8 mouse cellular contexts compared by ENCODE assay signal in genomic region chr5:134638461-134639268, GRCm38 (mm10). TPM values are rescaled to one million over a fixed set of nuclear protein-coding genes. Genes with fewer than 3 reads are reported as not detected.
DNase-seq lines count a peak whose midpoint lies in the region; ATAC-seq lines count a peak whose summit lies in the region.

No protein-coding gene starts in this region.

- H3K9me3 ChIP-seq in neural tube, embryonic 11.5 days (ENCODE audit: control insufficient read depth, low read length): no peaks in the 10 kb centered on the region
- H3K9me3 ChIP-seq in hindbrain, embryonic 11.5 days (ENCODE audit: control insufficient read depth, low read length): no peaks in the 10 kb centered on the region
- no peaks in the 10 kb centered on the region for H3K9me3 ChIP-seq in midbrain, embryonic 10.5 days (replicated peaks)

- peaks cover 3% of the 10 kb centered on the region; the same call in 1 of the 2 replicates for H3K4me1 ChIP-seq in neural tube, embryonic 11.5 days (ENCODE audit: control insufficient read depth, insufficient read depth, low read length)
- no peaks in the 10 kb centered on the region for H3K4me1 ChIP-seq in hindbrain, embryonic 11.5 days (replicated peaks; ENCODE audit: control insufficient read depth, insufficient read depth, low read length)
- H3K4me1 ChIP-seq in midbrain, embryonic 10.5 days: peaks cover 17% of the 10 kb centered on the region

- H3K4me2 ChIP-seq in neural tube, embryonic 11.5 days (ENCODE audit: low read depth): peak overlapping the region; percentile 79
- H3K4me2 ChIP-seq in hindbrain, embryonic 11.5 days (replicated peaks; ENCODE audit: low read depth, low read length): peak overlapping the region; percentile 62

- peak overlapping the region; percentile 84 for H3K4me3 ChIP-seq in neural tube, embryonic 11.5 days (ENCODE audit: low read depth, low read length)
- peak overlapping the region; percentile 97 for H3K4me3 ChIP-seq in hindbrain, embryonic 11.5 days (ENCODE audit: low read depth, low read length)
- H3K4me3 ChIP-seq in midbrain, embryonic 10.5 days: peak overlapping the region; percentile 86

- H3K36me3 ChIP-seq in neural tube, embryonic 11.5 days (ENCODE audit: control insufficient read depth, insufficient read depth, low read length): peaks cover 4% of the 10 kb centered on the region; the same call in 1 of the 2 replicates
- peaks cover 3% of the 10 kb centered on the region; the same call in 1 of the 2 replicates for H3K36me3 ChIP-seq in hindbrain, embryonic 11.5 days (ENCODE audit: control insufficient read depth, insufficient read depth, low read length)
- peaks cover 39% of the 10 kb centered on the region for H3K36me3 ChIP-seq in midbrain, embryonic 10.5 days

- no peaks in the 10 kb centered on the region for H3K27me3 ChIP-seq in neural tube, embryonic 11.5 days (ENCODE audit: control insufficient read depth, insufficient read depth, low read length)
- H3K27me3 ChIP-seq in hindbrain, embryonic 11.5 days (ENCODE audit: control insufficient read depth, insufficient read depth, low read length): no peaks in the 10 kb centered on the region
- H3K27me3 ChIP-seq in midbrain, embryonic 10.5 days (ENCODE audit: low read depth, poor library complexity, severe bottlenecking): no peaks in the 10 kb centered on the region

- peak overlapping the region; percentile 91 for H3K9ac ChIP-seq in neural tube, embryonic 11.5 days (ENCODE audit: low read length)
- H3K9ac ChIP-seq in hindbrain, embryonic 11.5 days (ENCODE audit: low read depth, low read length): peak overlapping the region; percentile 98

- intact Hi-C loops in left cerebral cortex, postnatal 25 days (cut with DNase I): loop anchor here (1.0 kb wide), 1 partner anchor 50 kb away; the partner anchor contains the start of gene Limk1

- ATAC-seq in neural tube, embryonic 11.5 days (ENCODE audit: insufficient read depth, low FRiP score, low TSS enrichment): peak; percentile 72
- ATAC-seq in hindbrain, embryonic 11.5 days (ENCODE audit: low FRiP score): peak; percentile 79

- H3K27ac ChIP-seq in neural tube, embryonic 11.5 days (ENCODE audit: low read depth, low read length): peak overlapping the region; percentile 87
- H3K27ac ChIP-seq in hindbrain, embryonic 11.5 days (ENCODE audit: low read depth, low read length): peak overlapping the region; percentile 85
- peak overlapping the region; percentile 97 for H3K27ac ChIP-seq in midbrain, embryonic 10.5 days (replicated peaks)

- under 1% methylated on average over 73 of the region's 85 CpGs for WGBS in neural tube, embryonic 11.5 days
- under 1% methylated on average over 69 of the region's 85 CpGs for WGBS in hindbrain, embryonic 11.5 days
- under 1% methylated on average over 85 of the region's 85 CpGs for WGBS in midbrain, embryonic 10.5 days

- DNase-seq in adrenal gland, postnatal 14 days: peak; percentile 62
- no peak for DNase-seq in adrenal gland, adult (ENCODE audit: inconsistent age in 2 of 2, low spot score in 1 of 2)
- no peak for DNase-seq in neural tube, embryonic 11.5 days (ENCODE audit: low spot score)
- DNase-seq in neural tube, embryonic 10.5 days (ENCODE audit: extremely low spot score, low spot score): no peak
- DNase-seq in hindbrain, embryonic 11.5 days (ENCODE audit: low spot score): no peak
- no peak for DNase-seq in midbrain, embryonic 10.5 days (ENCODE audit: low spot score)
- DNase-seq in T-cell, adult 2 months (ENCODE audit: low spot score): no peak
- DNase-seq in left cerebral cortex, postnatal 25 days (ENCODE audit: low spot score in 2 of 2): no peak

RNA-seq across cellular contexts. Expression of gene Eif4h, which starts 0.6 kb away (rescaled TPM):
- 277 and 309 TPM in 2 replicates for total RNA-seq in adrenal gland, postnatal 14 days (2021)
- 457 and 469 TPM in 2 replicates for polyA plus RNA-seq in neural tube, embryonic 11.5 days (2014; fragmentation: Nextera tagmentation; extraction: Ambion mirVana)
- polyA plus RNA-seq in hindbrain, embryonic 11.5 days (2014; fragmentation: Nextera tagmentation; extraction: Ambion mirVana): 434 and 445 TPM in 2 replicates
- polyA plus RNA-seq in midbrain, embryonic 10.5 days (2016; fragmentation: Nextera tagmentation; extraction: Ambion mirVana): 537 and 556 TPM in 2 replicates
- 100 to 1,000 TPM; 334 to 352 TPM for total RNA-seq in left cerebral cortex, postnatal 25 days (2021)

RNA-seq across cellular contexts. Expression of gene Lat2, which starts 23.8 kb away (rescaled TPM):
- 2.2 and 7.1 TPM in 2 replicates for total RNA-seq in adrenal gland, postnatal 14 days (2021)
- polyA plus RNA-seq in neural tube, embryonic 11.5 days (2014; fragmentation: Nextera tagmentation; extraction: Ambion mirVana): 1.4 TPM in 2 replicates
- 0.77 and 3.1 TPM in 2 replicates for polyA plus RNA-seq in hindbrain, embryonic 11.5 days (2014; fragmentation: Nextera tagmentation; extraction: Ambion mirVana)
- polyA plus RNA-seq in midbrain, embryonic 10.5 days (2016; fragmentation: Nextera tagmentation; extraction: Ambion mirVana): 3.6 and 4.6 TPM in 2 replicates
- 1 to 10 TPM; 1.5 to 4.2 TPM for total RNA-seq in left cerebral cortex, postnatal 25 days (2021)

RNA-seq across cellular contexts. Expression of gene Limk1, which starts 49.7 kb away (rescaled TPM):
- 17.9 and 23.7 TPM in 2 replicates for total RNA-seq in adrenal gland, postnatal 14 days (2021)
- 10.3 and 11.4 TPM in 2 replicates for polyA plus RNA-seq in neural tube, embryonic 11.5 days (2014; fragmentation: Nextera tagmentation; extraction: Ambion mirVana)
- 12.4 and 14.7 TPM in 2 replicates for polyA plus RNA-seq in hindbrain, embryonic 11.5 days (2014; fragmentation: Nextera tagmentation; extraction: Ambion mirVana)
- 8.0 and 9.8 TPM in 2 replicates for polyA plus RNA-seq in midbrain, embryonic 10.5 days (2016; fragmentation: Nextera tagmentation; extraction: Ambion mirVana)
- total RNA-seq in left cerebral cortex, postnatal 25 days (2021): 10 to 100 TPM; 58.7 to 60.1 TPM

RNA-seq across cellular contexts. Expression of gene Rfc2, which starts 57.5 kb away (rescaled TPM):
- 47.2 and 51.2 TPM in 2 replicates for total RNA-seq in adrenal gland, postnatal 14 days (2021)
- 309 and 324 TPM in 2 replicates for polyA plus RNA-seq in neural tube, embryonic 11.5 days (2014; fragmentation: Nextera tagmentation; extraction: Ambion mirVana)
- 291 and 298 TPM in 2 replicates for polyA plus RNA-seq in hindbrain, embryonic 11.5 days (2014; fragmentation: Nextera tagmentation; extraction: Ambion mirVana)
- 381 and 432 TPM in 2 replicates for polyA plus RNA-seq in midbrain, embryonic 10.5 days (2016; fragmentation: Nextera tagmentation; extraction: Ambion mirVana)
- total RNA-seq in left cerebral cortex, postnatal 25 days (2021): 10 to 100 TPM; 56.1 to 61.2 TPM
